ENCODE assay signal across 9 mouse cellular contexts in the genomic region with DNA sequence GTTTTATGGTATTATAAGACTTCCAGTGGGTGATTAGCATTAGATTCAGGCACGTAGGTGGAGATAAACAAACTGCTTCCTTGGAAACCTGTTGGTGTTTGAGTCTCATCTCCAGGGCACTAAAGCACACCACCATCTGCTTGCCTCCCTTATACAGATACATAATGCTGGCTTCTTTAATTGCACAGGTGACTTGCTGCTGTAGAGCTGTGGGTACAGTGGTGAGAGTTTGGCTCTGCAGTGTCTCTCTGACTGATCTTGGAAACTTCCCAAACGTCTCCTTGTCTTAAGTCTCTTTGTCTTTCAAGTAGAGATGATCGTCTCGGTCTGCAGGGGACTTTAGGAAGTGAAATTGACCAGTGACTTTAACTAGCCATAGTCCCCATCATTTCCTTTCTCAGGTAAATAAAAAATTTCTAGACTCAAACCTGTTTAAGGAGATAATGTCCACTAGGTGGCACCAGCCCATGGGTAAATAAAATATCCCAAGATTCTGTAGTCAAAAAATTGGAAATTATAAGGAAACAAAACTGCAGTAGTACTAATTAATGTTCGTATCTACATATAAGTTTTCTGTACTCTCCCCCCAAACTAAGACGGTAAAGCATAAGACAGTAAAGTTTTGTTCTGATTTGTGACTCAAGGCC. TPM values are rescaled to one million over a fixed set of nuclear protein-coding genes. Genes with fewer than 3 reads are reported as not detected.
DNase-seq lines count a peak whose midpoint lies in the region; TF ChIP-seq lines count a peak whose summit lies in the region.
"Had no signal": no experiment of that assay in that cellular context is flagged by ENCODE, and none has a peak within 500 bp of the region (broad histone marks: within the 10 kb centered on the region; RNA-seq: fewer than 3 reads in every experiment).

No protein-coding gene starts in this region.

- no peak overlapping the region for H3K27ac ChIP-seq in kidney, adult 2 months (ENCODE audit: insufficient read depth, low read depth, low read length)
- H3K27ac ChIP-seq: limb, embryonic 15.5 days had no signal

- peak; percentile 38 for DNase-seq in kidney, adult 2 months
- no peak for DNase-seq in kidney, adult 11 months
- peak; percentile 20 for DNase-seq in urinary bladder, postnatal 25 days (ENCODE audit: low spot score)
- DNase-seq in urinary bladder, adult 18-20 months (ENCODE audit: low spot score in 2 of 2), result no peak
- peak; percentile 76 for DNase-seq in cerebellum, adult 9-10 months
- peak; percentile 32 for DNase-seq in retina, postnatal 7 days (ENCODE audit: low read depth, low spot score)
- no peak for DNase-seq in urinary bladder, adult 2 months (ENCODE audit: low spot score)

- no peak for TF ChIP-seq POLR2A in kidney, adult 2 months (IDR thresholded peaks at IDR 0.05; ENCODE audit: low read depth, low read length)

- H3K27me3 ChIP-seq in kidney, adult 2 months (replicated peaks; ENCODE audit: control insufficient read depth, insufficient read depth, low read length), result no peaks in the 10 kb centered on the region

- H3K4me1 ChIP-seq in kidney, adult 2 months (ENCODE audit: control insufficient read depth, insufficient read depth, low read length), result no peaks in the 10 kb centered on the region
- H3K4me1 ChIP-seq: limb, embryonic 15.5 days had no signal

- H3K36me3 ChIP-seq in kidney, adult 2 months (ENCODE audit: control insufficient read depth, insufficient read depth, low read length), result no peaks in the 10 kb centered on the region
- H3K36me3 ChIP-seq: limb, embryonic 15.5 days had no signal

- no peak overlapping the region for H3K4me3 ChIP-seq in kidney, adult 2 months (ENCODE audit: insufficient read depth, low read depth, low read length)
- H3K4me3 ChIP-seq: erythroblast, embryonic 14.5 days; limb, embryonic 15.5 days had no signal

- TF ChIP-seq CTCF in kidney, adult 2 months (conservative IDR thresholded peaks at IDR 0.05; ENCODE audit: insufficient read depth, insufficient read length, low read depth, low read length), result 0 out of 2 replicates have a peak, but pooled peaks have one; percentile 13

- 33% methylated on average over 6 of the region's 6 CpGs for WGBS in kidney, adult 2 months

RNA-seq across cellular contexts. Expression of gene Cbll1, which starts 8.4 kb away (rescaled TPM):
- 4.7 and 7.3 TPM in 2 replicates for polyA plus RNA-seq in kidney, adult 2 months (2012; rRNA removed)
- polyA plus RNA-seq in urinary bladder, adult 2 months (2012; rRNA removed), result 6.2 and 9.9 TPM in 2 replicates

RNA-seq across cellular contexts. Expression of gene Slc26a4, which starts 51.9 kb away (rescaled TPM):
- 34.5 and 37.8 TPM in 2 replicates for polyA plus RNA-seq in kidney, adult 2 months (2012; rRNA removed)
- 0.03 TPM in 1 of 2 replicates, not detected in the other for polyA plus RNA-seq in urinary bladder, adult 2 months (2012; rRNA removed)
- polyA plus RNA-seq: erythroblast, embryonic 14.5 days; limb, embryonic 15.5 days had no signal

Comparison
In these comparisons a context has a peak if more than half of its experiments do, and no peak if none do; other contexts are left out.
1. DNase-seq: peak in kidney, adult 2 months (single experiment), urinary bladder, postnatal 25 days (single experiment), cerebellum, adult 9-10 months (single experiment) and retina, postnatal 7 days (single experiment); none in kidney, adult 11 months (single experiment), urinary bladder, adult 18-20 months (0 of 2) and urinary bladder, adult 2 months (single experiment).
2. RNA of gene Slc26a4, which starts 51.9 kb away (polyA plus RNA-seq): 34.5 to 37.8 TPM in kidney, adult 2 months; 0.03 TPM in urinary bladder, adult 2 months; every median in the first group is over 10 times any median in the second.